Comparison of ENCODE assay signal across 8 mouse cellular contexts in the genomic region with DNA sequence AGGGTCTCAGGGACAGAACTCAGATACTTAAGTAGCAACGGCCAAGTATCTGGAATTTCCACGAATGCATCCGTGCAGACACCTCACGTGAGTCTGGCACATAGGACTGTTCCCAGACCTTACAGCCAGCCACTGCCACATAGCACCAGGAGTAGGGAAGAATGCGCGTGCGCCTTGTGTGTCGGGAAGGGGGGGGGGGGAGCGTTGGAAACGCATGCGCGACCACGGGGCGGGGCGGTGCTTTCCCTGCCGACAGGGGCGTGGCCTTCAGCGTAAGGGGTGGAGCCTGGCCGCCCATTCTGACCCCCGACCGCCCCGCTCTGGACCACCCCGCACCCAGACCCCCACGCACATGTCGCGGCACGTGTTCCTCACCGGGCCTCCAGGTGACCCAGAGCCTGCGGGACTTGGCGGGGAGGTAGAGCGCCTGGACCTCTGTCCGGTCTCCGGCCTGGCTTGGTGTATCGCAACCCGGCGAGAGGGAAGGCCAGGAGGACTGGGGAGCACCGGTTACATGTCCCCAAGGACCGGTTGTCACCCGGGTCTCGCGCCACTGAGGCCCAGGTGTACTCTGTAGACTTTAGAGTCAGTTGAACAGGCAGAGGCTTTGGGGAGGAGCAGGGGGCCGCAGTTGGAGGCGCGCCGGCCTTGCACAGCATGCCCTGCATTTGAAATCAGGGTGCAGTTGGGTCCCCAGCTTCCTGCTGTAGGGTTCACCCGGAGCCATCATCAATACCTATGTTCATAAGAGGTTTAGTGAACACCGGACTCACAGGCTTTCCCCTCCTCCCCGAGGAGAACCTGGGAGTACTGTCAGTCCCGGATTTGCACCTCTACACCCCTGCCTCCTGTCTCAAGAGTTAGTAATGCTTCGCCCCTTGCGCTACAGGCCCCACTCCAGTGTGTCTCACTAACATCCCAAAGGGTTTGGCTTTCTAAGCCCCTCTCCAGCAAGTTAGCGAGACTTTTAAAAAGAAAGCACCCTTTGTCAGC. TPM values are rescaled to one million over a fixed set of nuclear protein-coding genes. Genes with fewer than 3 reads are reported as not detected.
DNase-seq lines count a peak whose midpoint lies in the region; ATAC-seq and TF ChIP-seq lines count a peak whose summit lies in the region.

No protein-coding gene starts in this region.

- H3K9me3 ChIP-seq in ES-Bruce4 (replicated peaks; ENCODE audit: control insufficient read depth, insufficient read depth, low read length, poor library complexity, severe bottlenecking) = no peaks in the 10 kb centered on the region
- H3K9me3 ChIP-seq in forebrain, embryonic 14.5 days (replicated peaks; ENCODE audit: control insufficient read depth, low read length) = no peaks in the 10 kb centered on the region
- no peaks in the 10 kb centered on the region for H3K9me3 ChIP-seq in liver, embryonic 16.5 days (replicated peaks; ENCODE audit: control insufficient read depth, low read length)
- H3K9me3 ChIP-seq in neural tube, embryonic 12.5 days = no peaks in the 10 kb centered on the region
- no peaks in the 10 kb centered on the region for H3K9me3 ChIP-seq in stomach, postnatal 0 days (ENCODE audit: control insufficient read depth, low read length)

- no peak overlapping the region for H3K27ac ChIP-seq in ES-Bruce4 (ENCODE audit: insufficient read depth, low read length)
- no peak overlapping the region for H3K27ac ChIP-seq in forebrain, embryonic 14.5 days (ENCODE audit: low read depth, low read length)
- 0 out of 2 replicates have a peak overlapping the region, but pooled peaks have one; percentile 30 for H3K27ac ChIP-seq in liver, embryonic 16.5 days (ENCODE audit: low read length)
- no peak overlapping the region for H3K27ac ChIP-seq in neural tube, embryonic 12.5 days
- peak overlapping the region; percentile 45 for H3K27ac ChIP-seq in stomach, postnatal 0 days (replicated peaks)

- H3K27me3 ChIP-seq in ES-Bruce4 (ENCODE audit: control insufficient read depth, insufficient read depth, low read length, poor library complexity, severe bottlenecking) = no peaks in the 10 kb centered on the region
- H3K27me3 ChIP-seq in forebrain, embryonic 14.5 days (replicated peaks; ENCODE audit: control insufficient read depth, insufficient read depth, low read length) = no peaks in the 10 kb centered on the region
- no peaks in the 10 kb centered on the region for H3K27me3 ChIP-seq in liver, embryonic 16.5 days (ENCODE audit: control insufficient read depth, insufficient read depth, low read depth, low read length)
- no peaks in the 10 kb centered on the region for H3K27me3 ChIP-seq in neural tube, embryonic 12.5 days (replicated peaks)
- H3K27me3 ChIP-seq in stomach, postnatal 0 days (ENCODE audit: control insufficient read depth, insufficient read depth, low read length) = no peaks in the 10 kb centered on the region

- DNase-seq in forebrain, embryonic 14.5 days (ENCODE audit: low spot score) = peak; percentile 95
- peak; percentile 88 to 93 for DNase-seq in heart, postnatal 14 days
- DNase-seq in large intestine, adult 2 months (ENCODE audit: low read depth, low spot score) = peak; percentile 54
- peak; percentile 94 for DNase-seq in stomach, postnatal 0 days (ENCODE audit: low spot score)

- intact Hi-C loops in heart, postnatal 14 days (cut with DNase I) = loop anchor here (5.0 kb wide), 1 partner anchor 62 kb away; no protein-coding TSS in a partner anchor

- no peak for TF ChIP-seq EP300 in ES-Bruce4 (IDR thresholded peaks at IDR 0.05; ENCODE audit: insufficient read depth, low read depth, low read length)
- no peak for TF ChIP-seq EP300 in stomach, postnatal 0 days (optimal IDR thresholded peaks at IDR 0.05)

- peak overlapping the region; percentile 76 for H3K4me3 ChIP-seq in ES-Bruce4 (ENCODE audit: low read depth, low read length)
- H3K4me3 ChIP-seq in forebrain, embryonic 14.5 days (ENCODE audit: low read depth, low read length) = peak overlapping the region; percentile 64
- peak overlapping the region; percentile 78 for H3K4me3 ChIP-seq in liver, embryonic 16.5 days (ENCODE audit: low read depth, low read length)
- peak overlapping the region; percentile 68 for H3K4me3 ChIP-seq in neural tube, embryonic 12.5 days
- H3K4me3 ChIP-seq in stomach, postnatal 0 days (ENCODE audit: low read depth, low read length) = peak overlapping the region; percentile 68

- TF ChIP-seq CTCF in ES-Bruce4 (IDR thresholded peaks at IDR 0.05; ENCODE audit: low read depth, low read length) = no peak
- peak; percentile 18; the same call in 1 of the 2 replicates for TF ChIP-seq CTCF in stomach, postnatal 0 days (IDR thresholded peaks at IDR 0.05; ENCODE audit: low read depth)

- no peaks in the 10 kb centered on the region for H3K36me3 ChIP-seq in ES-Bruce4 (ENCODE audit: control insufficient read depth, insufficient read depth, low read length, poor library complexity, severe bottlenecking)
- no peaks in the 10 kb centered on the region for H3K36me3 ChIP-seq in forebrain, embryonic 14.5 days (ENCODE audit: control insufficient read depth, insufficient read depth, low read length)
- no peaks in the 10 kb centered on the region for H3K36me3 ChIP-seq in liver, embryonic 16.5 days (ENCODE audit: control insufficient read depth, insufficient read depth)
- H3K36me3 ChIP-seq in neural tube, embryonic 12.5 days = no peaks in the 10 kb centered on the region
- no peaks in the 10 kb centered on the region for H3K36me3 ChIP-seq in stomach, postnatal 0 days (ENCODE audit: control insufficient read depth, insufficient read depth, low read length)

- ATAC-seq in cerebellum, adult (ENCODE audit: insufficient number of reproducible peaks, low FRiP score, low TSS enrichment) = peak; percentile 81
- peak; percentile 95 for ATAC-seq in forebrain, embryonic 14.5 days
- peak; percentile 87 for ATAC-seq in liver, embryonic 16.5 days (ENCODE audit: low read depth)
- peak; percentile 93 for ATAC-seq in neural tube, embryonic 12.5 days (ENCODE audit: low FRiP score, low read depth)
- peak; percentile 91 for ATAC-seq in stomach, postnatal 0 days (ENCODE audit: low FRiP score, low TSS enrichment)

- H3K4me2 ChIP-seq in forebrain, embryonic 14.5 days (ENCODE audit: low read length) = peak overlapping the region; percentile 84
- H3K4me2 ChIP-seq in liver, embryonic 16.5 days (ENCODE audit: low read depth, low read length) = peak overlapping the region; percentile 79
- peak overlapping the region; percentile 82 for H3K4me2 ChIP-seq in neural tube, embryonic 12.5 days (replicated peaks)
- H3K4me2 ChIP-seq in stomach, postnatal 0 days (replicated peaks; ENCODE audit: low read depth) = peak overlapping the region; percentile 75

- peak; percentile 74 for TF ChIP-seq POLR2A in ES-Bruce4 (IDR thresholded peaks at IDR 0.05; ENCODE audit: insufficient read depth, low read length)

- H3K9ac ChIP-seq in ES-Bruce4 (ENCODE audit: low read depth, poor library complexity, severe bottlenecking) = peak overlapping the region; percentile 76
- H3K9ac ChIP-seq in forebrain, embryonic 14.5 days (ENCODE audit: low read length) = peak overlapping the region; percentile 77
- peak overlapping the region; percentile 75 for H3K9ac ChIP-seq in liver, embryonic 16.5 days (ENCODE audit: low read depth, low read length)
- H3K9ac ChIP-seq in neural tube, embryonic 12.5 days = peak overlapping the region; percentile 71
- peak overlapping the region; percentile 81 for H3K9ac ChIP-seq in stomach, postnatal 0 days (ENCODE audit: low read length)

- WGBS in forebrain, embryonic 14.5 days = 7% methylated on average over 51 of the region's 52 CpGs
- 4% methylated on average over 52 of the region's 52 CpGs for WGBS in large intestine, adult 2 months
- 4% methylated on average over 50 of the region's 52 CpGs for WGBS in liver, embryonic 16.5 days (ENCODE audit: insufficient replicate concordance)
- WGBS in neural tube, embryonic 12.5 days = 7% methylated on average over 52 of the region's 52 CpGs
- WGBS in stomach, postnatal 0 days = 6% methylated on average over 51 of the region's 52 CpGs

- no peaks in the 10 kb centered on the region for H3K4me1 ChIP-seq in ES-Bruce4 (ENCODE audit: control insufficient read depth, insufficient read depth, low read length)
- H3K4me1 ChIP-seq in forebrain, embryonic 14.5 days (ENCODE audit: control insufficient read depth, insufficient read depth, low read length) = peaks cover 4% of the 10 kb centered on the region; the same call in 1 of the 2 replicates
- peaks cover 6% of the 10 kb centered on the region for H3K4me1 ChIP-seq in liver, embryonic 16.5 days (ENCODE audit: control insufficient read depth, low read depth, low read length)
- peaks cover 5% of the 10 kb centered on the region for H3K4me1 ChIP-seq in neural tube, embryonic 12.5 days
- peaks cover 2% of the 10 kb centered on the region; the same call in 1 of the 2 replicates for H3K4me1 ChIP-seq in stomach, postnatal 0 days (replicated peaks; ENCODE audit: control insufficient read depth, insufficient read depth)

RNA-seq across cellular contexts. Expression of a gene that starts 4.5 kb away (rescaled TPM):
- polyA plus RNA-seq in ES-Bruce4 (2011; ENCODE audit: insufficient read depth, insufficient read length, low read depth, missing spikeins) = 14.4 and 15.8 TPM in 2 replicates
- 32.8 and 35.4 TPM in 2 replicates for polyA plus RNA-seq in forebrain, embryonic 14.5 days (2014; fragmentation: Nextera tagmentation; extraction: Ambion mirVana)
- total RNA-seq in heart, postnatal 14 days (2021) = 10 to 100 TPM; 15.9 to 17.8 TPM
- 22.9 and 25.6 TPM in 2 replicates for polyA plus RNA-seq in large intestine, adult 2 months (2012; rRNA removed)
- polyA plus RNA-seq in liver, embryonic 16.5 days (2015; fragmentation: Nextera tagmentation; extraction: Ambion mirVana) = 11.0 and 12.2 TPM in 2 replicates
- 21.3 and 23.2 TPM in 2 replicates for polyA plus RNA-seq in neural tube, embryonic 12.5 days (2016; fragmentation: Nextera tagmentation; extraction: Ambion mirVana)
- 32.2 and 34.1 TPM in 2 replicates for polyA plus RNA-seq in stomach, postnatal 0 days (2015; fragmentation: Nextera tagmentation; extraction: Ambion mirVana)

Comparison
In these comparisons a context has a peak if more than half of its experiments do, and no peak if none do; other contexts are left out.
1. H3K27ac ChIP-seq: peak in liver, embryonic 16.5 days (single experiment) and stomach, postnatal 0 days (single experiment); none in ES-Bruce4 (single experiment), forebrain, embryonic 14.5 days (single experiment) and neural tube, embryonic 12.5 days (single experiment).
2. Peak in every context shown above with its lines, with median percentiles within 50 percentile points of each other: H3K4me3 ChIP-seq, H3K9ac ChIP-seq, ATAC-seq, DNase-seq and H3K4me2 ChIP-seq.